9 mouse cellular contexts compared by ENCODE assay signal in genomic region chr14:117882222-117882621, GRCm38 (mm10).
DNase-seq lines count a peak whose midpoint lies in the region; ATAC-seq and TF ChIP-seq lines count a peak whose summit lies in the region.
"Had no signal": no experiment of that assay in that cellular context is flagged by ENCODE, and none has a peak within 500 bp of the region (broad histone marks: within the 10 kb centered on the region; RNA-seq: fewer than 3 reads in every experiment).

No protein-coding gene starts in this region.

- H3K9ac ChIP-seq in liver, adult 2 months (ENCODE audit: low read depth, low read length) = no peak overlapping the region
- H3K9ac ChIP-seq in liver, embryonic 11.5 days (ENCODE audit: low read depth, low read length) = no peak overlapping the region
- H3K9ac ChIP-seq in forebrain, embryonic 16.5 days (replicated peaks; ENCODE audit: low read depth, low read length) = no peak overlapping the region
- H3K9ac ChIP-seq in hindbrain, embryonic 16.5 days (ENCODE audit: low read depth, low read length) = no peak overlapping the region
- H3K9ac ChIP-seq: lung, embryonic 15.5 days had no signal

- no peaks in the 10 kb centered on the region for H3K79me2 ChIP-seq in liver, adult 2 months (ENCODE audit: control insufficient read depth, insufficient read depth, low read length)

- no peaks in the 10 kb centered on the region for H3K27me3 ChIP-seq in liver, adult 2 months (ENCODE audit: control insufficient read depth, insufficient read depth, low read length)
- no peaks in the 10 kb centered on the region for H3K27me3 ChIP-seq in liver, embryonic 11.5 days (replicated peaks; ENCODE audit: control insufficient read depth, insufficient read depth, low read length)
- no peaks in the 10 kb centered on the region for H3K27me3 ChIP-seq in forebrain, embryonic 16.5 days (replicated peaks; ENCODE audit: control insufficient read depth, insufficient read depth, low read length)
- H3K27me3 ChIP-seq in hindbrain, embryonic 16.5 days (replicated peaks; ENCODE audit: control insufficient read depth, insufficient read depth, low read length) = no peaks in the 10 kb centered on the region
- H3K27me3 ChIP-seq: lung, embryonic 15.5 days had no signal

- 61% methylated on average over 3 of the region's 3 CpGs for WGBS in liver, adult 2 months
- WGBS in liver, embryonic 11.5 days = 61% methylated on average over 3 of the region's 3 CpGs
- WGBS in forebrain, embryonic 16.5 days = 52% methylated on average over 3 of the region's 3 CpGs
- WGBS in hindbrain, embryonic 16.5 days = 69% methylated on average over 3 of the region's 3 CpGs

- no peak for TF ChIP-seq POLR2A in liver, adult 2 months (IDR thresholded peaks at IDR 0.05; ENCODE audit: extremely low read depth, insufficient read depth, low read length)

- no peak overlapping the region for H3K4me3 ChIP-seq in liver, adult 2 months (ENCODE audit: insufficient read depth, low read depth, low read length)
- H3K4me3 ChIP-seq in liver, embryonic 11.5 days (ENCODE audit: low read depth, low read length) = no peak overlapping the region
- no peak overlapping the region for H3K4me3 ChIP-seq in forebrain, embryonic 16.5 days (replicated peaks; ENCODE audit: low read length)
- H3K4me3 ChIP-seq in left cerebral cortex, adult 2 months = no peak overlapping the region
- no peak overlapping the region for H3K4me3 ChIP-seq in hindbrain, embryonic 16.5 days (ENCODE audit: low read length)
- H3K4me3 ChIP-seq: lung, embryonic 15.5 days had no signal

- no peak for ATAC-seq in liver, embryonic 11.5 days (replicated peaks; ENCODE audit: low FRiP score)
- ATAC-seq in forebrain, embryonic 16.5 days = 0 out of 2 replicates have a peak, but pooled peaks have one; percentile 23
- no peak for ATAC-seq in hindbrain, embryonic 16.5 days

- H3K9me3 ChIP-seq in liver, embryonic 11.5 days (ENCODE audit: control insufficient read depth, low read length) = no peaks in the 10 kb centered on the region
- H3K9me3 ChIP-seq in forebrain, embryonic 16.5 days (ENCODE audit: control insufficient read depth, low read length) = no peaks in the 10 kb centered on the region
- no peaks in the 10 kb centered on the region for H3K9me3 ChIP-seq in hindbrain, embryonic 16.5 days (ENCODE audit: control insufficient read depth, low read length)
- H3K9me3 ChIP-seq: lung, embryonic 15.5 days had no signal

- DNase-seq in liver, adult 2 months (ENCODE audit: extremely low read depth, low read depth, low spot score) = peak; percentile 33
- no peak for DNase-seq in liver, embryonic 11.5 days (ENCODE audit: low spot score)
- peak; percentile 24 for DNase-seq in MN1 (ENCODE audit: low spot score)
- DNase-seq in adrenal gland, postnatal 36 days = peak; percentile 48 to 49
- DNase-seq in left cerebral cortex, adult 2 months (ENCODE audit: extremely low spot score in 1 of 2, low spot score in 2 of 2) = peak; percentile 37 to 57
- DNase-seq in retina, postnatal 1 day = peak; percentile 58

- no peak overlapping the region for H3K27ac ChIP-seq in liver, adult 2 months (replicated peaks; ENCODE audit: insufficient read depth, low read depth, low read length)
- no peak overlapping the region for H3K27ac ChIP-seq in liver, embryonic 11.5 days (ENCODE audit: low read depth, low read length)
- no peak overlapping the region for H3K27ac ChIP-seq in forebrain, embryonic 16.5 days (ENCODE audit: low read length)
- no peak overlapping the region for H3K27ac ChIP-seq in left cerebral cortex, adult 2 months
- no peak overlapping the region for H3K27ac ChIP-seq in hindbrain, embryonic 16.5 days (ENCODE audit: low read depth, low read length)
- H3K27ac ChIP-seq: lung, embryonic 15.5 days had no signal

- intact Hi-C loops in left cerebral cortex, adult 2 months (cut with DNase I) = no loop called here

- H3K4me1 ChIP-seq in liver, adult 2 months (ENCODE audit: control insufficient read depth, insufficient read depth, low read length) = no peaks in the 10 kb centered on the region
- no peaks in the 10 kb centered on the region for H3K4me1 ChIP-seq in liver, embryonic 11.5 days (replicated peaks; ENCODE audit: control insufficient read depth, insufficient read depth, low read length)
- H3K4me1 ChIP-seq in forebrain, embryonic 16.5 days (replicated peaks; ENCODE audit: control insufficient read depth, insufficient read depth, low read length) = no peaks in the 10 kb centered on the region
- H3K4me1 ChIP-seq in hindbrain, embryonic 16.5 days (ENCODE audit: control insufficient read depth, insufficient read depth, low read depth, low read length) = no peaks in the 10 kb centered on the region

- no peaks in the 10 kb centered on the region for H3K36me3 ChIP-seq in liver, adult 2 months (ENCODE audit: control insufficient read depth, insufficient read depth, low read length)
- no peaks in the 10 kb centered on the region for H3K36me3 ChIP-seq in liver, embryonic 11.5 days (ENCODE audit: control insufficient read depth, insufficient read depth, low read length)
- H3K36me3 ChIP-seq in forebrain, embryonic 16.5 days (ENCODE audit: control insufficient read depth, insufficient read depth) = no peaks in the 10 kb centered on the region
- no peaks in the 10 kb centered on the region for H3K36me3 ChIP-seq in hindbrain, embryonic 16.5 days (ENCODE audit: control insufficient read depth, insufficient read depth, low read length)
- H3K36me3 ChIP-seq: lung, embryonic 15.5 days had no signal

- peak; percentile 79 for TF ChIP-seq CTCF in liver, adult 2 months (IDR thresholded peaks at IDR 0.05; ENCODE audit: low read depth, low read length)
- TF ChIP-seq CTCF in left cerebral cortex, adult 2 months (IDR thresholded peaks at IDR 0.05) = peak; percentile 80

- no peak overlapping the region for H3K4me2 ChIP-seq in liver, embryonic 11.5 days
- no peak overlapping the region for H3K4me2 ChIP-seq in forebrain, embryonic 16.5 days (ENCODE audit: low read length)
- no peak overlapping the region for H3K4me2 ChIP-seq in hindbrain, embryonic 16.5 days (ENCODE audit: low read length)
- H3K4me2 ChIP-seq: lung, embryonic 15.5 days had no signal
